Mouse (Mus musculus) C2C12 (cell line): ENCODE measurements around the gene Cald1. TPM values are rescaled to one million over a fixed set of nuclear protein-coding genes. Genes with fewer than 3 reads are reported as not detected.

ENCODE experiments used
- H3K27me3 ChIP-seq: one replicate; pipeline ENCODE4 v1.6.1; 2011; ENCODE audit not compliant: control insufficient read depth, insufficient read depth, insufficient read length
- H3K36me3 ChIP-seq: one replicate; pipeline ENCODE4 v1.6.1; 2011; ENCODE audit not compliant: control insufficient read depth, insufficient read depth
- H3K4me3 ChIP-seq: one replicate; pipeline ENCODE4 v1.5.1; 2011; ENCODE audit warnings: mild to moderate bottlenecking, control low read depth; ENCODE audit not compliant: poor library complexity, insufficient read depth, severe bottlenecking
- H3K79me2 ChIP-seq: one replicate; pipeline ENCODE4 v1.6.1; 2011; ENCODE audit not compliant: control insufficient read depth, insufficient read depth
- H3K79me3 ChIP-seq: one replicate; pipeline ENCODE4 v1.6.1; 2011; ENCODE audit warnings: low read depth, control low read depth
- H3ac ChIP-seq: one replicate; pipeline ENCODE3; 2011; ENCODE audit warnings: low read depth; ENCODE audit not compliant: control insufficient read depth, insufficient read length
- CEBPB ChIP-seq: IDR thresholded peaks from one replicate; pipeline ENCODE4 v1.6.1; 2011; ENCODE audit warnings: low read depth, mild to moderate bottlenecking, control low read depth, moderate library complexity
- CTCF ChIP-seq: IDR thresholded peaks from one replicate; pipeline ENCODE4 v1.5.1; 2011; ENCODE audit not compliant: control insufficient read depth, insufficient read depth, insufficient read length
- FOSL1 ChIP-seq: IDR thresholded peaks from one replicate; pipeline ENCODE4 v1.8.0; 2011; ENCODE audit warnings: mild to moderate bottlenecking, low read length; ENCODE audit not compliant: poor library complexity, insufficient read depth, severe bottlenecking
- MAX ChIP-seq: IDR thresholded peaks from one replicate; pipeline ENCODE4 v1.6.1; 2011; ENCODE audit warnings: mild to moderate bottlenecking, control low read depth
- MYOD1 ChIP-seq: IDR thresholded peaks from one replicate; pipeline ENCODE4 v1.6.1; 2011; ENCODE audit warnings: low read depth; ENCODE audit not compliant: control insufficient read depth, insufficient read length
- MYOG ChIP-seq: IDR thresholded peaks from one replicate; pipeline ENCODE4 v1.6.1; 2011; ENCODE audit not compliant: control insufficient read depth, insufficient read length; ENCODE audit errors: extremely low read depth
- USF1 ChIP-seq: IDR thresholded peaks from one replicate; pipeline ENCODE4 v1.6.1; 2011; ENCODE audit warnings: low read depth, mild to moderate bottlenecking, control low read depth, moderate library complexity
- polyA plus RNA-seq: library from polyadenylated mRNA; unstranded; fragments of >200 nt; fragmentation: generic; extraction: Trizol; gene quantifications from one replicate; pipeline ENCODE4 v1.2.1, GENCODE M21; 2012; ENCODE audit warnings: missing spikeins

The Cald1 gene
- polyA plus RNA-seq, 1 experiment, result 180 TPM

DNA sequence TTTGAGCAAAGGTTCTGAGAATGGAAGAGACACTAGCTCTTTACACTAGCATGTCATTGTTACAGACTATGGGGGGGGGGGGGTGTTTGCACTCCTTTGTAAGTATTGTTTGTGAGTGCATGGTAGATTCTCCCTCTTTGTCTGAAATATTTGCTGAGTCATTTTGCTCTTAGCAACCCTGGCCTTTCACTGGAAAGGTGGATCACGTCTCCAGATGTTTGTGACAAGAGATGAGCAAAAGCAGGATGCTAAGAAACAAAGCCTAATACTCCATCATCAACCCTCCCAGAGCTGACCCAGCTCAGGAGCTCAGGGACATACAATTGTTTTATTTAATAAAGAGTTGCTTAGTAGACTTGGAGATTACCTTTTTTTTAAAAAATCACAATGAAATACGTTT is 138.6 kb downstream of the Cald1 start:
- Histone ChIP-seq H3ac (no peak overlapping the region), H3K4me3 (no peak overlapping the region), H3K79me3 (peaks cover 93% of the 10 kb centered on the region), H3K27me3 (no peaks in the 10 kb centered on the region), H3K36me3 (peaks cover 38% of the 10 kb centered on the region), H3K79me2 (peaks cover 100% of the 10 kb centered on the region)
- TF ChIP-seq FOSL1, result no peak
- no peak for TF ChIP-seq USF1
- TF ChIP-seq MYOG, result no peak
- no peak for TF ChIP-seq CTCF
- TF ChIP-seq MYOD1, result no peak
- no peak for TF ChIP-seq MAX
- TF ChIP-seq CEBPB, result no peak

DNA sequence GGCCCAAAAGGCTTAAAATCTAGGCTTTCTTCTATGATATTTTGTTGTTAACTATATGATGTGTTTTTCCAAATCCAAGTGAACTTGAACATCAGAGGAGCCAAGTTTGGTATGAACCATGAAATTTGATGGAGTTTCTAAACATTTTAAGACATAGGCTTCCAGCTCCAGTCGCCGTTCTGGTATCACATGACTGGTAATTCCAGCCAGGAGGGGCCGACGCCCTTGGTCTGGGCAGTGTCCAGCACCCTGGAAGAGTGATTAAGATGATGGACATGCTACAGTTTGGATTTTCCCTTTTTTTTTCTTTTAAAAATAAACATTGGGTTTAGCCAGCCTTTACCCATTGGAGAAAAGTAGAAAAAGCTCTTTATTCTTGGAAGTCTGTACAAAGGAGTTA is 145.6 kb downstream of the Cald1 start:
- no peak overlapping the region for H3ac ChIP-seq
- peaks cover 85% of the 10 kb centered on the region for H3K79me2 ChIP-seq
- no peaks in the 10 kb centered on the region for H3K27me3 ChIP-seq
- H3K79me3 ChIP-seq, result peaks cover 42% of the 10 kb centered on the region
- no peak for TF ChIP-seq MYOG
- peak; percentile 86 for TF ChIP-seq USF1
- peaks cover 83% of the 10 kb centered on the region for H3K36me3 ChIP-seq
- H3K4me3 ChIP-seq, result no peak overlapping the region

DNA sequence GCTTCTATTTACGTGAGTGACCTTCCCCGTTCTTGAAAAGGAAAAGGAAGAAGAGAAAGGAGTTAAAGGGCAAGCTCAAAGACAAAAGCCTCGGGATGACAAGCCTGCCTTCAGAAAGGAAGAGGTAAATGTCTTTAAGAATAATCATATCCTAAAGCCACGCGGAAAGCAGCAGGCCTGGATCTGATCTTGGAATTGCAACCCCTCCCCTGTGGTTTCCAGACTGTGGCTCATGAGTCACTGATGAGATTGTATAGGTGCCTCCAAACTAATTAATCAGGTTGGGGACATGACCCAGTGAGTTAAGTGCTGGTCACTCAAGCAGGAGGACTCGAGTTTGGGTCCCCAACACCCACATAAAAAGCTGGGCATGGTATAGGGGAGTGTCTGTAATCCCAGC is 149.5 kb downstream of the Cald1 start:
- Histone ChIP-seq H3K79me2 (peaks cover 65% of the 10 kb centered on the region), H3K4me3 (no peak overlapping the region), H3K36me3 (peaks cover 77% of the 10 kb centered on the region), H3K27me3 (no peaks in the 10 kb centered on the region), H3ac (no peak overlapping the region), H3K79me3 (peaks cover 13% of the 10 kb centered on the region)
- TF ChIP-seq MYOD1 (no peak), FOSL1 (peak; percentile 30), MYOG (no peak)

DNA sequence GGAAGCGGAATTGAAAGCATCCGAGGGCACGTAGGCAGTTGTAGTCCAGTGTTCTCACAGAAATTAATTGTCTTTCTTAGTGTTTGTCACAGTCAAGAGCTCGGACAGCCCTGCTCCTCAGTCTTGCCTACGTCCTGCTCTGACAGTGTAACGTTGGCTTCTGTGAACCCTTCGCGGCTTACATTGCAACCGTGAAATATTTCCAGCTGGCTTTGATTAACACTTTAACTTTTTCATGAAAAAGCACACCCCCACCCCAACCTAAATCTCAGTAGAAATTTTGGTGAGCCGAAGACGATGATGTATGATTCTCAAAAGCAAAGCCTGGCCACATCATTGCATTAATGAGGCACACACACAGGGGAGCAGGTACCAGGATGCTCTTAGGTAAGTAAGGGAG is 150.3 kb downstream of the Cald1 start:
- TF ChIP-seq MYOG (no peak), CEBPB (no peak), MYOD1 (no peak), FOSL1 (no peak), MAX (no peak), CTCF (no peak), USF1 (no peak)
- no peak overlapping the region for H3K4me3 ChIP-seq
- H3K36me3 ChIP-seq, result peaks cover 74% of the 10 kb centered on the region
- H3K79me3 ChIP-seq, result peaks cover 12% of the 10 kb centered on the region
- no peak overlapping the region for H3ac ChIP-seq
- H3K79me2 ChIP-seq, result peaks cover 59% of the 10 kb centered on the region
- no peaks in the 10 kb centered on the region for H3K27me3 ChIP-seq

GRCm38 (mm10) chr6:34749526-34749925 is 151.2 kb downstream of the Cald1 start:
- peaks cover 49% of the 10 kb centered on the region for H3K79me2 ChIP-seq
- H3K27me3 ChIP-seq, result no peaks in the 10 kb centered on the region
- H3K4me3 ChIP-seq, result no peak overlapping the region
- peaks cover 7% of the 10 kb centered on the region for H3K79me3 ChIP-seq
- no peak overlapping the region for H3ac ChIP-seq
- H3K36me3 ChIP-seq, result peaks cover 78% of the 10 kb centered on the region
- TF ChIP-seq MAX, result no peak
- peak; percentile 82 for TF ChIP-seq FOSL1
- TF ChIP-seq USF1, result no peak

- Histone ChIP-seq H3K4me3 (no peak overlapping the region), H3K79me3 (no peaks in the 10 kb centered on the region), H3ac (no peak overlapping the region), H3K36me3 (peaks cover 74% of the 10 kb centered on the region), H3K79me2 (peaks cover 38% of the 10 kb centered on the region), H3K27me3 (no peaks in the 10 kb centered on the region)
- TF ChIP-seq CEBPB, result no peak
- no peak for TF ChIP-seq USF1
- TF ChIP-seq FOSL1, result no peak
- peak; percentile 94 for TF ChIP-seq MAX
- TF ChIP-seq MYOG, result no peak
Observed at GRCm38 (mm10) chr6:34750487-34751120, 152.3 kb downstream of the Cald1 start.
